Mouse (Mus musculus): ENCODE data around the gene Ggact.

- TF ChIP-seq POLR2A (IDR thresholded peaks at IDR 0.05; ENCODE audit: borderline replicate concordance, low read depth, low read length) (no peak), CTCF (IDR thresholded peaks at IDR 0.05; ENCODE audit: low read depth, low read length) (no peak)
These were observed 43.7 kb downstream of the Ggact start for GRCm38 (mm10) chr14:122869831-122870230.
